Mouse (Mus musculus): Measurements from ENCODE around the gene Naa40. TPM values are rescaled to one million over a fixed set of nuclear protein-coding genes. Genes with fewer than 3 reads are reported as not detected.
A peak's percentile ranks its signal among the peaks of the same experiment; 100 is the strongest.

Naa40 gene
- total RNA-seq (2014; rRNA removed) (48.5 and 57.7 TPM in 2 replicates), polyA plus RNA-seq (2015; fragmentation: Nextera tagmentation; extraction: Ambion mirVana) (34.7 and 44.0 TPM in 2 replicates)

DNA sequence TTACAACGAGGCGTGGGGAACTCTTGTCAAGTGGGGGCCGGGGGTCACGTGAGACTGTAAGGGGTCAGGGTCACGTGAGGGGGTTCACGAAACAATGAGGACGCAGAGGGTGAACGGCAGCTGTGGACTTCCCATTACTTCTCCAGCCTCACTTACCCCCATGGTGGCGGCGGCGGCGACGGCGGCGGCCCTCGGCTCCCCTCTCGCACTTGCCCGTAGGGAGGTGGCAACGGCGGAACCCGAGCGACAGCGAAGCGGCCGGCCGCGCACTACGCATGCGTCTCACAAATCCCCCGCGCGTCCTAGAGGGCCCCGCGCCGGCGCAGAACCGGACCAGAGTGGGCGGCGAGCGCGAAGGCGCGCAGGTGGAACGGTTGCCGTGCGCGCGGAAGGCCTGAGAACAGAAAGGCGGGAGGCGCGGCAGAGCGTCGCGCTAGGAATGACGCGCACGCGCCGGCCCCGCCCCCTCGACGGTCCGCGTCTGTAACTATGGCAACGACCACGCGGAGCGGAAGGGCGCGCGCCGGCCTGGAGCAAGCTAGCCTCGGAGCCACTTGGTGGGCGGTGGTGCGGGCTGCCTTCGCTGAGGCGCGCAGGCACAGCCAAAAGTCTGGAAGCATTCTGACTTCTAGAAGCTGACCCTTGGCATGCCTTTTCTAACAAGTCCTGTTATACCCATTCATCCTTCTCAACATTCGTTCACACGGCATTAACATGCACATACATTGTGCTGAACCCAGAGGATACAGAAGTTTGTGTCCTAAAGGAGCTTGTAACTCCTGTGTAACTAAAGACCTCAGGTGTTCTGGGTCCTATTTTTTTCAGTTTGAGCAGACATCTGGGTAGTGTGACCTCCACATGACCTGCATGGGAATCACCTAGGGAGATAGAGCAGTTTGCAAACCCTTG is at the start of gene Naa40:
Gene Naa40 (minus strand): TSS at position 402 of the 909 bp plus-strand sequence.
- Histone ChIP-seq H3K4me2 (ENCODE audit: low read depth) (peak within 1 kb of the TSS; percentile 98), H3K9me3 (ENCODE audit: low read length) (no peaks in the 10 kb centered on the region), H3K9ac (peak within 1 kb of the TSS; percentile 75), H3K27me3 (ENCODE audit: insufficient read depth, low read length) (no peaks in the 10 kb centered on the region), H3K36me3 (ENCODE audit: insufficient read depth) (no peaks in the 10 kb centered on the region), H3K4me1 (ENCODE audit: insufficient read depth) (peaks cover 6% of the 10 kb centered on the region; the same call in 1 of the 2 replicates), H3K27ac (ENCODE audit: low read depth, low read length) (peak within 1 kb of the TSS; percentile 82), H3K4me3 (ENCODE audit: low read depth, low read length) (peak within 1 kb of the TSS; percentile 80)
- no peak for TF ChIP-seq CTCF (IDR thresholded peaks at IDR 0.05; ENCODE audit: low read depth)
- ATAC-seq (peak; percentile 98), DNase-seq (peak; percentile 98)
- WGBS: 2% methylated on average over 80 of the region's 80 CpGs

- Histone ChIP-seq H3K9ac (no peak overlapping the region), H3K4me1 (ENCODE audit: insufficient read depth) (0 out of 2 replicates have a peak, but pooled peaks cover 3% of the 10 kb centered on the region), H3K9me3 (ENCODE audit: low read length) (no peaks in the 10 kb centered on the region), H3K4me2 (ENCODE audit: low read depth) (no peak overlapping the region), H3K4me3 (ENCODE audit: low read depth, low read length) (no peak overlapping the region), H3K27ac (ENCODE audit: low read depth, low read length) (no peak overlapping the region), H3K36me3 (ENCODE audit: insufficient read depth) (peaks cover 35% of the 10 kb centered on the region), H3K27me3 (ENCODE audit: insufficient read depth, low read length) (no peaks in the 10 kb centered on the region)
- no peak for TF ChIP-seq CTCF (IDR thresholded peaks at IDR 0.05; ENCODE audit: low read depth)
- no peak for DNase-seq
- ATAC-seq: no peak
- 59% methylated on average over 2 of the region's 2 CpGs for WGBS
Observed at GRCm38 (mm10) chr19:7289767-7290166, 48.8 kb upstream of the Naa40 start.

GRCm38 (mm10) chr19:7288288-7288687 is 47.3 kb upstream of the Naa40 start:
- 82% methylated on average over 3 of the region's 3 CpGs for WGBS
- Histone ChIP-seq H3K36me3 (ENCODE audit: insufficient read depth) (peaks cover 50% of the 10 kb centered on the region), H3K9me3 (ENCODE audit: low read length) (no peaks in the 10 kb centered on the region)

GRCm38 (mm10) chr19:7286563-7287315 is 45.8 kb upstream of the Naa40 start:
- H3K4me3 ChIP-seq (ENCODE audit: low read depth, low read length): no peak overlapping the region
- peaks cover 65% of the 10 kb centered on the region for H3K36me3 ChIP-seq (ENCODE audit: insufficient read depth)
- no peaks in the 10 kb centered on the region for H3K4me1 ChIP-seq (ENCODE audit: insufficient read depth)
- H3K9me3 ChIP-seq (ENCODE audit: low read length): no peaks in the 10 kb centered on the region
- ATAC-seq: no peak
- no peak for DNase-seq
- no peak overlapping the region for H3K4me2 ChIP-seq (ENCODE audit: low read depth)
- H3K9ac ChIP-seq: no peak overlapping the region
- WGBS: 92% methylated on average over 12 of the region's 12 CpGs
- no peaks in the 10 kb centered on the region for H3K27me3 ChIP-seq (ENCODE audit: insufficient read depth, low read length)
- TF ChIP-seq CTCF (IDR thresholded peaks at IDR 0.05; ENCODE audit: low read depth): no peak
- no peak overlapping the region for H3K27ac ChIP-seq (ENCODE audit: low read depth, low read length)

More at GRCm38 (mm10) chr19:7288288-7288687, 47.3 kb upstream of the Naa40 start:
- no peak for TF ChIP-seq CTCF (IDR thresholded peaks at IDR 0.05; ENCODE audit: low read depth)
- H3K4me3 ChIP-seq (ENCODE audit: low read depth, low read length): no peak overlapping the region
- no peak overlapping the region for H3K9ac ChIP-seq
- H3K27ac ChIP-seq (ENCODE audit: low read depth, low read length): no peak overlapping the region
- ATAC-seq: no peak
- H3K4me2 ChIP-seq (ENCODE audit: low read depth): no peak overlapping the region
- H3K4me1 ChIP-seq (ENCODE audit: insufficient read depth): no peaks in the 10 kb centered on the region
- no peak for DNase-seq
- H3K27me3 ChIP-seq (ENCODE audit: insufficient read depth, low read length): no peaks in the 10 kb centered on the region

DNA sequence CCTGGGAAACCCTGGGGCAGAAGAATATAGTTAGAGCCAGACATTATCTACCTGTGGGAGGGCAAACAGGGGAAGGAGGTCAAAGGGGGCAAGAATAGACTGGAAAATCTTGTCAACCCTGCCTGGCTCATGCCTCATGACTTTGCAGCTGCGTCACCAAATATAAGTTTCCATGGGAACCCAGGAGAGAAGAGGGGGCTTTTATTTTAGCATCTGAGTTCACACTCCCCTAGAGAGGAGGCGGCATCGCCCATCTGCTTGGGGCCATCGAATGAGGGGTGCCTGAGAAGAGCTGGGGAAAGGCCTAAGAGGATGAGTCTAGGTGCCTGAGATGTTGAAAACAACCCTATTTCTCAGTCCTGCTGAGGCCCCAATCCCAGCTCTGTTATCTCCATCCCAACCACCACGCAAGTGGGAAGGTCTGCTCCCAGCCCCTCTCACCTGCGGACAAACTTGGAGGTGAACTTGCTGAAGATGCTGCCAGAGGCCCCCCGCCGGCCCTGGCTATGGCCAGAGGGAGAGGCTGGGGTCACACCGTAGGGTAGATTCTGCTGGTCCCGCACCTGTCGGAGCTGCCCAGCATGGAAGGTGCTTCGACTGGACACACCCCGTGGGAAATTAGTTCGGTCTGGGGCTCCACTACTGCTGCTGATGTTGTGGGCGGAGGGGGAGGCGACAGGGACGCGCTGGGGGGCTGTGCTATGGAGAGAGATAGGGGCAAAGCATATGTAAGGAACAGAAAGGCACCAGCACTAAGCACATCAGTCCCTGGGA is 39.8 kb upstream of the Naa40 start:
- H3K9ac ChIP-seq: no peak overlapping the region
- no peaks in the 10 kb centered on the region for H3K4me1 ChIP-seq (ENCODE audit: insufficient read depth)
- DNase-seq: peak; percentile 29
- peaks cover 89% of the 10 kb centered on the region for H3K36me3 ChIP-seq (ENCODE audit: insufficient read depth)
- peak overlapping the region; percentile 40; the same call in 1 of the 2 replicates for H3K27ac ChIP-seq (ENCODE audit: low read depth, low read length)
- TF ChIP-seq CTCF (IDR thresholded peaks at IDR 0.05; ENCODE audit: low read depth): no peak
- H3K9me3 ChIP-seq (ENCODE audit: low read length): no peaks in the 10 kb centered on the region
- H3K4me2 ChIP-seq (ENCODE audit: low read depth): no peak overlapping the region
- H3K4me3 ChIP-seq (ENCODE audit: low read depth, low read length): no peak overlapping the region
- WGBS: 84% methylated on average over 18 of the region's 18 CpGs
- H3K27me3 ChIP-seq (ENCODE audit: insufficient read depth, low read length): no peaks in the 10 kb centered on the region
- ATAC-seq: peak; percentile 14; the same call in 1 of the 2 replicates

GRCm38 (mm10) chr19:7279114-7279513 is 38.1 kb upstream of the Naa40 start:
- Histone ChIP-seq H3K4me1 (ENCODE audit: insufficient read depth) (no peaks in the 10 kb centered on the region), H3K36me3 (ENCODE audit: insufficient read depth) (peaks cover 84% of the 10 kb centered on the region), H3K4me3 (ENCODE audit: low read depth, low read length) (no peak overlapping the region), H3K27me3 (ENCODE audit: insufficient read depth, low read length) (no peaks in the 10 kb centered on the region), H3K9me3 (ENCODE audit: low read length) (no peaks in the 10 kb centered on the region), H3K4me2 (ENCODE audit: low read depth) (no peak overlapping the region), H3K9ac (no peak overlapping the region), H3K27ac (ENCODE audit: low read depth, low read length) (0 out of 2 replicates have a peak overlapping the region, but pooled peaks have one; percentile 40)
- WGBS: 37% methylated on average over 6 of the region's 6 CpGs
- DNase-seq (peak; percentile 52), ATAC-seq (peak; percentile 34)
- peak; percentile 65 for TF ChIP-seq CTCF (IDR thresholded peaks at IDR 0.05; ENCODE audit: low read depth)

Data from forebrain, postnatal 0 days (tissue).